Mouse (Mus musculus) adrenal gland, adult 8-10 months (tissue): ENCODE measurements around the gene Uhrf1. TPM values are rescaled to one million over a fixed set of nuclear protein-coding genes. Genes with fewer than 3 reads are reported as not detected.
"Not testable (repeated sequence)": the region's sequence is repeated elsewhere in the genome, so short reads cannot be mapped to it uniquely, and the experiment has no call there.

Source experiments
- DNase-seq: peaks from one replicate; pipeline ENCODE4 v3.0.0; 2022
- total RNA-seq, 4 experiments: library from RNA; stranded (reverse); gene quantifications; 2 replicates each; pipeline ENCODE4 v1.2.4; 2022

Gene Uhrf1
- total RNA-seq = 1 to 10 TPM; 1.8 to 3.4 (median 2.6) TPM

DNA sequence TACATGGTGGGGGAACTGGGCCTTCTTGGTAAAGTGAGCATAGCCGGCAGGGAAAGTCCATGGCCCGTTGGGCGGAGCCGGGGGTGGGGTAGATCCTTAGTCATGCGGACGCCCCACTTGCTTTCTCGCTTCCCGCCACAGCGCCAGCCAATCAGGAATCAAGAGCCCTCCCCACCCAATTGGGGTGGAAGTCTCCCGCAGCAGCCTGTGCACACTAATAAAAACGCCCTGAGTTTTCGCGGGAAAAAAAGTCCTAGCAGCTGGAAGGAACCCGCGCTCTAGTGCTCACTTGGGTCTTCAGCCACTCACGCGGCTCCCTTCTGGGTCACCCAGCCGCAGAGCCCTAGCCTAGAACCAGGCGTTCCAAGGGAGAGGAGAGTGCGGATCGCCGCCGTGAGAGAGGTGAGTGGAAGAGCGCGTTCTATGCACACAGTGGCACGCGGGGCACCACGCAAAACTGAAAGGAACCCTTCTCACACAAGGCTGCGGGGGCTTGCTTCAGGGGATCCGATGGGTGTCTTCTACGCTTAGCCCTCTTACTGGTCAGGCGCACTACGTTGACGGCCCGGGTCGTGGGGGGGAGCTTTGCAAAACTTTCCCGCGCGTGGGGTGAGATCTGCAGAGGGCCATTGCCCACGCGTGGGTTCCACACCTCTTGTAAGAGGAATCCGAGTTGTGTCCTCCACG lies at the start of gene Uhrf1:
TSS of gene Uhrf1 (plus strand) at position 162 of the 687 bp plus-strand sequence.
- DNase-seq = peak; percentile 71

DNA sequence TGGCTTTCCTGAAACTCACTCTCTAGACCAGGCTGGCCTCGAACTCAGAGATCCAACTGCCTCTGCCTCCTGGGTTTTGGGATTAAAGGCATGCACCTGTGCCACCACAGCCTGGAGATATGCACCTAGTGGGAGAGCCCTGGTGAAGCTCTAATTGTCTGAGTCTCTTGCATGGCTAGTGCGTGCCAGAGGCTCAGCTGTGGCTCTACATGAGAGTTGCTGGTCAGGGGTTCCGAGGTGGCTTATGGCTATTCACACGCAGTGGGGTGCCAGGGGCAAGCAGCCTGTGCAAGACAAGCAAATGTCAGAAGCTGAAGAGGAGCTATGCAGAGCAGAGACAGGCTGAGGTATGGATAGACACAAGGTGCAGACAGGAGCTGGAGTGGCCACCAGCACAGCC lies 48.4 kb upstream of the Uhrf1 start:
- DNase-seq = no peak

DNA sequence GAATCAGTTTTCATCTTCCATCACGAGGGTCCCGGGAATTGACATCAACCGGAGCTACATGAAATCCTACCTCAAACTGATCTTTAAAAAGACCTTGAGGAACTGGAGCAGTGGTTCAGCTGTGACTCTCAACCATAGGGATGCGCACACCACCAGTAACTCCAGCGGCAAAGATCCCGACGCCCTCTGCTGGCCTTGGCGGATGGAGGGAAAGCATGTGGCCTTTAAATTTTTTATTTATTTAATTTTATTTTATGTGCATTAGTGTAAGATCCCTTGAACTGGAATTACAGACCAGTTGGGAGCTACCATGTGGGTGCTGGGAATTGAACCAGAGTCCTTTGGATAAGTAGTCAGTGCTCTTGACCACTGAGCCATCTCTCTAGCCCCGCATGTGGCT lies 47.7 kb upstream of the Uhrf1 start:
- DNase-seq = no peak

DNA sequence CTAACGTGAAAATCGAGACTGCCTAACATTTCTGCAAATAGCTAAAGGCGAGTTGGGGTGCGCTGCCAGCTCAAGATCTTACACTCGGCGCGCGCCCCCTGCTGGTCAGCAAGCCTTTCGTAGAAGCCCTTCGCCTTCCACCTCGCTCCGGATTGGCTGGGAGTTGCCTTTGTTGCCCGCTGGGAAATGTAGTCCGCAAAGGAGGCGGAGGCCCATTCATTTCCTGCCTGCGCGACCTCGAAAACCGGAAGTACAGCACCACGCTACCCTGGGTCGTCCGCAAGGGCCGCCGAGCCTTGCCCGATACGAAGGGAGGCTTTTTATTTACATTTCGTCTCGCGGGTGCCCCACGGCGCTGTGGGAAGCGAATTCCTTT lies 47.3 kb upstream of the Uhrf1 start:
- peak; percentile 97 for DNase-seq

DNA sequence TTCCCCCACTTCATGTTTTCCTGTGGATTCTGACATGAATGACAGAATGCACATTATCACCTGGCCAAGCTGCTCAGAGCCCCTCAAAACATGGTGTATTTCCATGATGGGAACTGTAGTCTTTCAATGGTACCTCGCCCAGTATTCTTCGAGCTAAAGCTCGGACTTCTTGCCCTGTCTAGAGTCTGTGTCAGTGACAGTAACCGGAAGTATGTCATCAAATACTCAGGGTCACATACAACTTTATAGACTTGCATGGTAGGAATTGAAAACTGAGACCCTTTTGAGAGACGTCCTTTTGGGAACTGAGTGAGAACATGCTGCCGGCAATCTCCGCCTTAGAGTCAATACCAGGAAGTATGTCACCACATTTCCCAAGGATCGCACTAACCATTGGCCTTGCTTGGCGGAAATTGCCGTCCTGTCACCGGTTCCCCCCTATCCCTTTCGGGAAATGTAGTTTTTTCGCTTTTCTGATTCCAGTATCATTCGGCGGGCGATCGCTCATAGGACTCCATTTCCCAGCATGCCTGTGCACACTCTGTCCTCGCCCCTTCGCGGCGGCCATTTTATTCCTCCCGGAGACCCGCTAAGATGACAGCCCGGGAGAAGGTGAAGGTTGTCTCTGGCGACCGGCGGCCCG lies 46.8 kb upstream of the Uhrf1 start, which contains the start of gene Fem1a:
TSS of gene Fem1a (plus strand) at position 572 of the 643 bp plus-strand sequence.
- DNase-seq = peak; percentile 97

DNA sequence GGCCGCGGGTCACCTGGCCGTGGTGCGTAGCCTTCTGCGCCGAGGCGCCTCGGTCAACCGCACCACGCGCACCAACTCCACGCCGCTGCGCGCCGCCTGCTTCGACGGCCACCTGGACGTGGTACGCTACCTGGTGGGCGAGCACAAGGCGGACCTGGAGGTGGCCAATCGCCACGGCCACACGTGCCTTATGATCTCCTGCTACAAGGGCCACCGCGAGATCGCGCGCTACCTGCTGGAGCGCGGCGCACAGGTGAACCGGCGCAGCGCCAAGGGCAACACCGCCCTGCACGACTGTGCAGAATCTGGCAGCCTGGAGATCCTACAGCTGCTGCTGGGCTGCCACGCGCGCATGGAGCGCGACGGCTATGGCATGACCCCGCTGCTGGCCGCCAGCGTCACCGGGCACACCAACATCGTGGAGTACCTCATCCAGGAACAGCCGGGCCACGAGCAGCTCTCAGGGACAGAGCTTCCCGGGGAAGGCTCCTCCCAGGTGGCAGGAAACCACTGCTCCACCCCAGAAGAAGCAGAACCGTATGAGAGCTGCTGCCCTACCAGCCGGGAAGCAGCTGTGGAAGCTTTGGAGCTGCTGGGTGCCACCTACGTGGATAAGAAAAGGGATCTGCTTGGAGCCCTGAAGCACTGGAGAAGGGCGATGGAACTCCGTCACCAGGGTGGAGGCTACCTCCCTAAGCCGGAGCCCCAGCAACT lies 45.8 kb upstream of the Uhrf1 start:
- DNase-seq = no peak

DNA sequence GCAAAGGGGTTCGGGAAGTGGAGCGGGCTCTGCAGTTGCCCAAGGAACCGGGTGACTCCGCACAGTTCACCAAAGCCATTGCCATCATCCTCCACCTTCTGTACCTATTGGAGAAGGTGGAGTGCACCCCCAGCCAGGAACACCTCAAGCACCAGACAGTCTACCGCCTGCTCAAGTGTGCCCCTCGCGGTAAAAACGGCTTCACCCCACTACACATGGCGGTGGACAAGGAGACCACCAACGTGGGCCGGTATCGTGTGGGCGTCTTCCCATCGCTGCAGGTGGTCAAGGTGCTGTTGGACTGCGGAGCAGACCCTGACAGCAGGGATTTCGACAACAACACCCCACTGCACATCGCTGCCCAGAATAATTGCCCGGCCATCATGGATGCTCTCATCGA lies 44.9 kb upstream of the Uhrf1 start:
- DNase-seq = not testable (repeated sequence)

DNA sequence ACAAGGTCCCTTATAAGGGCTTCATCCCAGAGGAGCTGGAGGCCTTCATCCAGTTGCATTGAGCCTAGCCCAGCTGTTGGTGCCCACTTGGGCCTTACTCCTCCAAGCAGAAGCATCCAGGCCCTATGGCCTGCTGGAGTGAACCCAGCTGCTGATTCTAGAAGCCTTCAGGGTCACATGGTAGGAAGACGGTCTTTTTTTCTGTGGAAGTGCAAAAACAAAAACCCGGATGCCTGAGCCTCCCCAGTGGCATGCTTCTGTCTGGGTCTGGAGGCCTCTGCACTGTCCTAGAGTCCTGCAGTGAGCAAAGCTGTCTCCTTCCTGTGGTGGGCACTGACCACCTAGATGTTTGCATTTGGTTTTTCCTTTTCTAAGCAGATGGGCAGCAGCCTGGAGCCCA lies 44.3 kb upstream of the Uhrf1 start:
- not testable (repeated sequence) for DNase-seq

DNA sequence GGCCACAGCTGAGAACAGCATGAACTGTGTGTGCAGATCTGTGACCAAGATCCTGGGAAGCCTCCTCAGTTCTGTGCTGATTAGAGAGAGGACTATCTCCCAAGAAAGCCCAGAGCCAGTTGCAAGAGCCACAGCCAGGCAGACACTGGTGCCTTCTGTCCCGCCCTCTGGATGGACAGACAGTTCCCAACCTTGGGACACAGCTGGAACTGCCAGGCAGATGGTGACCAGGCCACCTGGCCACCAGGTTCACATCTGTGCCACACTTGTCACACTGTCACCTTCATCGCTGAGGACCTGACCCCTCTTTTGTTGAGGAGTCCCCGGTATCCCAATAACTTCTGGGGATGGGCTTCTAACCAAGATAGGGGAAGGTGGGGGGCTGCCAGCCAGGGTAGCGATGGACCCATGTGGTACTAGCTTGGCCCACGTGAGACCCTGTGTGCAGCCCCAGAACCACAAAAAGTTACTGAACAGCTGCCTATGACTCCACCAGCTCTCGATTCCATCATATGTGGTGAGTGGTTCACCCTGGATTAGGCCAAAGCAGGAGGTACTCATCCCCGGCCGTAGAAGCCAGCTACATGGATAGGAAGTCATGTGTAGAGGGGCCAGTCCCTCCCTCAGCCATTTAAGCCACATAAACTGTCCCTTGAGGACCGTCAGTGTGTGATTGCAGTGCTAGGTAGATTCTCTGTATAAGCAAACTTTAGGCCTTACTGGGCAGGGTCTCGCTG lies 43.7 kb upstream of the Uhrf1 start:
- no peak for DNase-seq

DNA sequence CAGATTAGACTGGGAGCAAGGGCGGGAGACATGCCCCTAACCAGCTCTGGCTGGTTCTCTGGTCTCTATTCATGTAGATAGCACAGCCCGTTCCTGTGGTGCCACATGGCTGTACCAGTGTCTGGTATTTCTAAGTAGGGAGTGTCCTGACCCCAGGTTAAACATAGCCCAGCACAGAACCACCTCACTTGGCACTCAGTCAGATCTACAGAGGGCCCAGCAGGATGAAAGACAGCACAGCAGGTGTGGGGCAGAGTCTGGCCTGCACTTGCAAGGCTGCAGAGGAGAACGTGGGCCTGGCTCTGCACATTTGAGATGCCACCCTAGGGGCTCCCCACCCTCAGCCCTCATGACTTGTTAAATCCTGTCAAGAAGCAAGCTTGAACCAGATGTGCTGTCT lies 42.0 kb upstream of the Uhrf1 start:
- no peak for DNase-seq

DNA sequence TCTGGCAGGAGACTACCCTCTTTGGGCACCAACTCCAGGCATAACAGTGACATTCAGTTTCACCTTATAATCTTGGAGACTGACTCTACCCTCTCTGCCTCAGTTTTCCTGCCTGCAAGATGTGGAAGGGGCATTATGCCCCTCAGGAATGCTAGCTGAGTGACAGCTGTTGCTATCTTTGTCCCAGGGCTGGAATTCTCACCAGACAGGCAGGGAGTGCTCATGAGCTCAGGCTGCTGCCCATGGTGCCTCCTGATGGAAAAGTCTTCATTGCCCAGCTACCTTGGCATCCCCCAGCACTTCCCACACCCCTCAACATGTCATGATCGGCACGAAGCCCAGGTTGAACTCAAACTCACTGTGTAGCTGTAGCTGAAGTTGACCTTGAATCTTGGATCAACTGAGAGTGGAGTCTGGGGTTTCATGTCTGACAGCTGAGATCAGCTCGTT lies 40.5 kb upstream of the Uhrf1 start:
- no peak for DNase-seq

DNA sequence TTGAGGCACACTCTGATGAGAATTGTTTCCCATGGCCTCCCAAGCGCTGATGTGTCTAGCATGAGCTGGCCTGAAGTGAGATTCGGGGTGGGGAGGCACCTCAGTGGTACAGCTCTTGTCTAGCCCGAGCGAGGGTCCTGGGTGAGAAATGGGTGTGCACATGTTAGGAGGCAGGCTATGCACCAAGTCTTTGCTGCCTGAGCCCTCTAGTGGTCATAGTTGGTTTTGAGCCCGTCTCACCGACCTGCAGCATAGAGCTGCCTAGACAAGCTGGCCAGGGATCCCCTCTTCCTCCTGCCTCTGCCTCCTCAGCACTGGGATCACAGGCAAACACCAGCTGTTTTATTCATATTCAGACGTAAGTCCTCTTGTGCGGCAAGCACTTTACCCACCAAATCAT lies 39.1 kb upstream of the Uhrf1 start:
- peak; percentile 75 for DNase-seq

DNA sequence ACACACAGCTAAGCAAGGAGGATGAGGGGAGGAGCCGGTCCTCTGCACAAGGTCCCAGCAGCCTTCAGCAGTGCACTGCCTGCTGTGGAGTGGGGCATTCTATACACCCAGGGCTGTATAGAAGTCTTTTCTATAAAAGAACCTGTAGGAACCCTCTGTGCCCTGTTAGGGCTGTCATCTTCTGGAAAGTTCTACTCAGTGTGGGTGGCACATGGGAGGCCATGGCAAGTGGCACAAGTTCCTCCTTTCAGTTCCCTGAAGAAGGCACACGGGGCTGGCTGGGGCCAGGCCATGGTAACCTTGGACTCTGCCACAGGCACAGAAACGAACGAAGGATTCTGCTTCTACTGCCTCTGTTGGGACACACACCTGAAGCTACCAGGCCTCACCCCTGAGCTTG lies 38.1 kb upstream of the Uhrf1 start:
- no peak for DNase-seq

DNA sequence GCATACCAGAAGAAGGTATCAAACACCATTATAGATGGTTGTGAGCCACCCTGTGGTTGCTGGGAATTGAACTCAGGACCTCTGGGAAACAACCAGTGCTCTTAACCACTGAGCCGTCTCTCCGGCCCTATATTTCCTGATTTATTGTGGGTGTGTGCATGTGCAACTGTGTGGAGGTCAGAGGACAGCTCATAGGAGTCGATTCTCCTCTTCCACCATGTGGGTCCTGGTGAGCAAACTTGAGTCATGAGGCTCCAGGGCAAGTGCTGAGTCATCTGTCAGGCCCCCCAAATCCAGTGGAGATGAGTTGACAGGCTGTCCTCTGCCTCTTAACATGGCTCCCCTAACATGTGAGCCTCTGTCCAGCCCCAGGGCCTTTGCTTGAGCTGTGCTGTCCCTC lies 37.3 kb upstream of the Uhrf1 start:
- DNase-seq = no peak

DNA sequence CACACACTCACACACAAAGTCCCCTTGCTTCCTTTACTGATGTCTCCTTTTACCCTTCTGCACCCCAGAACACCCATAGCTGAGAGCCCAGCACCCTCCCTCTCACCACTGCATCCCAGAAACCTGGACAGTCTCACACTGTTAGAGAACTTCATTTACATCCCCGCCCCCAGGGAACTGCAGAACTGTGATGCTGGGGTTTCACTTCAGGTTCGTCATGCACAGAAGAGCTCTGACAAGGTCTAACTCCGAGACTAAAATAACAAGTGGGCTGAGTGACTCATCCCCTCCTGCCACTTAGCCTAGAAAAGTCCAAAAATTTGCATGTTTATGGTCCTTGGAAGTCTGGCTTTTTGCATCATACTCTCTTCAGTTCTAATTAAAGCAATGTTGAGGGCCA lies 36.9 kb upstream of the Uhrf1 start:
- no peak for DNase-seq

DNA sequence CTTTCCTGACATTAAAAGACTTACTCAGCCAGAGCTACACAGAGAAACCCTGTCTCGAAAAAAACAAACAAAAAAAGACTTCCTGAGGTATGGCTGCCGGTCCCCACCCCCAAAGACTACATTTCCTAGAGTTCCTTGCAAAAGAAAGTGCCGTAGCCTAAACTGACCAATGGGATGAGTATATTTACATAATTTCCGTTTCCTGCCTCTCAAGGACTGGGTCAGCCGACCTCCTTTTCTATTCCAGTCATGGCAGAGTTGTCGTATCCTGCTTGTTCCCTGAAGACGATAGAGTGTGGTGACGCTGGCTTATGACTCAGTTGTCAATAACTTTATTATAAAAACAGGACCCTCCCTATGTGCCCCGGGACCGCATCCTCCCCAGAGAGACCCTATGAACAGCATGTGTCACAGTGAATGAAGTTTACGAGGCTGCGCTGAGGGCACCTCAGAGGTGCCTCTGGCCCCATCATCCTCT lies 33.9 kb upstream of the Uhrf1 start:
- DNase-seq = no peak

DNA sequence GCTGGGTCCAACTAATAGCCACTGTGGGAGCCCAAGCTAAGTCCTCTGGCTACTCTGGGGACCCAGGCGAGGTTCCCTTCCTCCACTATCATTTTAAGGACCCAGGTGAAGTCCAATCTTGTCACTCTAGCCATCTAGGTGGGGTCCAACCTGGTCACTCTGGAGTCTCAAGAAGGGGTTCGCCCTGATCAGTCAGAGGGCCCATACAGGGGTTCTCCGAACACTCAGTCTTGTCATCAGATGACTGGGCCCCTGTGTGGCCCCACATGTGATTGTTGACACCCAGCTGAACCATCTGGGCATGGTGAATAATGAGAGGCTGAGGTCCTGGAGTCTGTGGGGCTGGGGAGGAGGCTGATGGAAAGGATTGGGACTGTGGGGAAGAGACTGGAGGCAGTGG lies 33.4 kb upstream of the Uhrf1 start:
- no peak for DNase-seq

DNA sequence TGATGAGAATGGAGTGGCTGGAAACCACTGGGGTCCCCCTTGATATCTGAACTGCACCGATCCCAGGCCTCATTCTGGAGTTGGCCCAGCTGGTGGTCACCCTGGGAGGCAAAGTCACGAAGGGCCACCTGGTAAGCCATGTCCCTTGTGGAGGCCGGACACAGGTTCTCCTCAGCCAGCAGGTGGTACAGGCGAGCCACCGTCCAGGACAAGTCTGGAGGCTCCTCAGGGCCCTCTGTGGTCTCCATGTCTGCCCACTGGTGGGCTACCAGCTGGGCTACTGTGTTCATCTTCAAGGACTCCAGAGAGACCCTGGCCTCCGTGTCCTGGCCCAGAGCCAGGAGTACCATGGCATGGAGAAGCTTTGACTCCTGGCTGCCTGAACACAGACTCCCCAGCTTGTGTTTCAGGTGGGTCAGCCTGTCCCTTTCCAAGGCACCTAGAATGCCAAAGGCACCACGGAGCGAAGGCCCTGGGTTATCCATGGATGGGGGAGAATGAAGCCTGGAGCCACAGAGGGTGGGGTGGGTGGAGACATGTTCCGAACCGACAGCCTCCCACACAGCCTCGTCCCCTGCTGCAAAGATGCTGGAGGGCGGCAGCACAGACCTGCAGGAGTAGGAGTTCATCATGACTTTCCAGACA lies 31.4 kb upstream of the Uhrf1 start:
- DNase-seq = no peak

DNA sequence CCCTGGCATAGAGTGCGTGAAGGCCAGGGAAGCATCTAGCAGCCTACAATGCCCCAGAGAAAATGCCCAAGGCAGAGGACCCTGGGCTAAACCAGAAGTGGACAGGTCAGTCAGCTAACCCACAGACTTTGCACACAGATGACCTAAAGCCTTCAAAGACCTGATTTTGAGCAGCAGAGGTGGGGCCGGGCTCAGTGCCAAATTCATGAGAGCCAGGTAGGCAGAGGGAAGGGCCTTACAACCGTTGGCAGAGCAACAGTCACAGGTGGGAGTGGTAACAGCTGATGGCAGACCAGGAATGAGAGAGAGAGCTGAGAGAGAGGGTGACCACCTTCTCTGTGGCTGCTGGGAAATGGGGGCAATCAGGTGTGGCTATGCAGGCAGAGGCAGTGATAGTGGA lies 30.5 kb upstream of the Uhrf1 start:
- no peak for DNase-seq

DNA sequence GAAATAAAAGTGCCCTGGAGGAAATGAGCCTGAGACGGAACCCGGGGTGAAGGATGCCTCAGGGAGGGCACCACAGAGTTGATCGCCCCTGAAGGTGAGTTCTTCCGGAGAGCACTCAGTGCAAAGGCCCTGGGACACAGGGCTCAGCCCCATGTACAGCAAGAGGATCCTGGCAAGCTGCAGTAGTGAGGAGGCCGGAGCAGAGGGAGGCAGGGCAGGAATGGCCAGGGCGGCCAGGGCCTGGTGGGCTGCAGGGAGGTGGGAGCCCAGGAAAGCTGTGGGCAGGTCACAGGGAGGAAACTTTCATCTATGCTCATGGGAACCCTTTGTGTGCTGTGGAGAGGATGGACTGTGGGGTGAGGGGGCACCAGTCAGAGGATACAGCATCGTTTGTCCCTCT lies 29.6 kb upstream of the Uhrf1 start:
- no peak for DNase-seq

DNA sequence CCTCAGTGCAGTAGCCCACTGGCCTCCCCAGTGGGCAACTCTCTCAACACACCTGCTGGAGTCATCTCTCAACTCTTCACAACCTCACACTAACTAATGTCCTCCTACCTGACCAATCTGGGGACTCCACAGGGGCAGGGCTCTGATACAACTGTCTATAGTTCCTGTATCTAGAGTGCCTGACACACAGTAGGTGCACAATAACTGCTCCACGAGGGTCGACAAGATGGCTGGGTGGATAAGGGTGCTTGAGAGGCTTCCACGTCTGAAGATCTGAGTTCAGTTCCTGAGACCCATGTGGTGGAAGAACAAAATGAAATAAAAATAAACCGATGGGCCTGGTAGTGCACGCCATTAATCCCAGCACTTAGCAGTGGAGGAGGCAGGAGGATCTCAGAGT lies 29.1 kb upstream of the Uhrf1 start:
- no peak for DNase-seq

DNA sequence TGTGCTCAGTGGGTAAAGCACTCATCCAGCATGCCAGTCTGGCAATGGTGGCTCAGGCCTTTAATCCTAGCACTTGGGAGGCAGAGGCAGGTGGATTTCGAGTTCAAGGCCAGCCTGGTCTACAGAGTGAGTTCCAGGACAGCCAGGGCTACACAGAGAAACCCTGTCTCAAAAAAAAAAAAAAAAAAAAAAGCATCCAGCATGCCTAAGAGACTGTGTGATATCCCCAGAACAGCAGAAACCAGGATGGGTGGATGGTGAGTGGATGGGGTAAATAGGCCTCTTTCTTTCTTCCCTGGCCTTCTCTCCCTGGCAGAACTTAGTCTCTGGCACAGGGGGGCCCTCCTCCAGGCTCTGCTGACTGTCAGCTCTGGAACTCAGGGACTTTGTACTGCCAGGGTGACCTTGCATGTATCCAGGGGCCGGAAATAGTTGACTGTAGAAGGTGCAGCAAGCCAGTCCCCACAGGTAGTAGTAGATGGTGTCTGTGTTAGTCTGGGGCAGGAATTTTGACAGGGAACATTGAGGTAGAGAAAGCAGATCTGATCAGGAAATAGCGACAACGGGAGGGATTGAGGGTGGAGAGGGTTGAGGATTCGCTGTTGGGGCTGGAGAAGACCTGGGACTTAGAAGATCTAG lies 27.2 kb upstream of the Uhrf1 start:
- DNase-seq = no peak
